Mouse (Mus musculus) adrenal gland, adult (tissue): ENCODE results near the gene Snx5.

Experiments
- DNase-seq, 2 experiments: peaks; one replicate each; pipeline ENCODE4 v3.0.0; 2022 to 2023; ENCODE audit warnings: low spot score in 1 of 2; ENCODE audit not compliant: inconsistent age in 2 of 2

The Snx5 gene

GRCm38 (mm10) chr2:144270507-144271420, at the start of gene Snx5, which contains the start of gene Mgme1:
TSS of gene Snx5 (minus strand) at chr2:144270906.
TSS of gene Mgme1 (plus strand) at chr2:144270663.
- peak; percentile 96 to 99 for DNase-seq

DNA sequence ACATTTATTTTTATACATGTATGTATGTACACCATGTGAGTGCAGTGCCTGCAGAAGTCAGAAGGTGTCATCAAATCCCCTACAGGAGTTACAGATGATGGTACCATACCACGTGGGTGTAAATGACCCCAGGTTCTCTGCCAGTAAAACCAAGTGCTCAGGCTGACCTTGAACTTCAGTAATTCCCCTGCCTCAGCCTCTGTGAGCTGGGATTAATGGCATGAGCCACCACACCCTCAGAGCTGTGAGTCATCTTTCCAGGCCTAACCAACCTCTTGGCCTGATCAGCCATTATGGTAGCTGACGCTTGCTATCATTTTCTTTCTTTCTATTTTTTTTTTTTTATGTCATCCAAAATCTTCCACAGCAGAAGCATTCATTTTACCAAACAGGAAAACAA, 40.7 kb upstream of the Snx5 start:
- DNase-seq = no peak

- no peak for DNase-seq
Observed at GRCm38 (mm10) chr2:144310273-144310672, 39.6 kb upstream of the Snx5 start.

- no peak for DNase-seq
Observed at GRCm38 (mm10) chr2:144308561-144308960, 37.9 kb upstream of the Snx5 start.

GRCm38 (mm10) chr2:144305721-144306294, 35.1 kb upstream of the Snx5 start:
- no peak for DNase-seq

DNA sequence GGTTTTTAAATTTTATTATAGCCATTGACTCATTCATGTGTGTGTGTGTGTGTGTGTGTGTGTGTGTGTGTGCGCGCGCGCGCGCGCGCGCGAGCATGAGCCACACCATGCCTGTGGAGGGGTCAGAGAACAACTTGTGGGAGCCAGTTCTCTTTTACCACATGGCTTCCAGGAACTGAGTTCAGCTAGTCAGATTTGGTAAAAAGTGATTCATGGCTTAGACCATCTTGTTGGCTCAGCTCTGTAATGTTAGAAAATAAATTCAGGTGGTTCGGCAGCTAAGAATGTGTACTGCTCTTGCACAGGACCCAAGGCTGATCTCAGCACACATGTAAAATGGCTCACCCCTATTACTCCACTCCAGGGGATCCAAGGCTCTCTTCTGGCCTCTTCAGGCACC, 30.4 kb upstream of the Snx5 start:
- no peak for DNase-seq

- peak; percentile 17 to 88 for DNase-seq
Observed at GRCm38 (mm10) chr2:144299749-144300669, 29.3 kb upstream of the Snx5 start.

GRCm38 (mm10) chr2:144295145-144295735, 24.5 kb upstream of the Snx5 start:
- DNase-seq = no peak

DNA sequence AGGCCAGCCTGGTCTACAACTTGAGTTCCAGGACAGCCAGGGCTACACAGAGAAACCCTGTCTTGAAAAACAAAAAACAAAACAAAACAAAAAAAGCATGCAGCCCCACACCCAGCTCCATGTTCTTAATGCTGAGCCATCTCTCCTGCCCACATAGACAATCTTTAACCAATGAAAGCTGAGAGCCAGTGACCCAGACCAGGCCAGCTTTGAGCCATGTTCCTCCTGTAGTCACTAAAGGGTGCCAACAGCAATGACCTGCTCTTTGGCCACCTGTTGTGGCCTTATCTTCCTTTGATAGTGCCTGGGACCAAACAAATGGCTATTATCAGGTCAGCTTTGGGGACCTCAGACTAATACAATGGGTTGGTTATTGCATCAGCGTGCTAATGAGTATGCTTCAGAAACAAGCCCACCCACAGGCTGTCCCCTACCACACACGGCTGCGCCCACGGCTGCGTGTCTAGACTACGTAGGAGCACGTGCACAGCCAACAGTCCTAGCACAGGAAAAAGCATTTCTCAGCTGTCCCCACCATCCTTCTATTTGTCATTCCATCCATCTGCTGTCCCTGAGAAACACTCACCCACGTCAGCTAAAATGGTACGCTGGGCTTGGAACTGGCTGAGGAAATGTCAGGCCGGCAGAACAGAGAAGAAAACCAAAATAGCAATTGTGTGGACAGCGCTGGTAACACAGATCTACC, 21.0 kb upstream of the Snx5 start:
- no peak for DNase-seq

GRCm38 (mm10) chr2:144290321-144290720, 19.6 kb upstream of the Snx5 start:
- no peak for DNase-seq

GRCm38 (mm10) chr2:144281417-144281816, 10.7 kb upstream of the Snx5 start:
- DNase-seq = no peak

GRCm38 (mm10) chr2:144280568-144280967, 9.9 kb upstream of the Snx5 start:
- no peak for DNase-seq

DNA sequence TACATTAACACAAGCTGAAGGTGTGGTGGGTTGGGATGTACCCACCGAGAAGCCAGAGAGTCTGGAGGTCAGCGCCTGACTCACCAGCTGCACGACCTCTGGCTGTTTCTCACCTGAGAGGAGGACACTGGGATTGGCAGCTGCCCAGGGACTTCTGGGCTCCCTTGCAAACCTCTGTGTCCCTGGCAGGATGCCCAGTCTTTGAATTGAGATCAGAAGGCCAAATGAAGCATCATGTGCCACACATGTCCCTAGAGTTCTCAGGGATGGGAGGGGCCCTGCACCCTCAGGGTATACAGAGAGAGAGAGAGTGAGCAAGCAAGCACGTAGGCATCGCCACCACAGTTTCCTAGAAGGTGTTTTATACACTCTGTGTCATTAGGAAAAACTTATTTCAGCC, 9.0 kb upstream of the Snx5 start:
- DNase-seq = peak; percentile 97 to 99

DNA sequence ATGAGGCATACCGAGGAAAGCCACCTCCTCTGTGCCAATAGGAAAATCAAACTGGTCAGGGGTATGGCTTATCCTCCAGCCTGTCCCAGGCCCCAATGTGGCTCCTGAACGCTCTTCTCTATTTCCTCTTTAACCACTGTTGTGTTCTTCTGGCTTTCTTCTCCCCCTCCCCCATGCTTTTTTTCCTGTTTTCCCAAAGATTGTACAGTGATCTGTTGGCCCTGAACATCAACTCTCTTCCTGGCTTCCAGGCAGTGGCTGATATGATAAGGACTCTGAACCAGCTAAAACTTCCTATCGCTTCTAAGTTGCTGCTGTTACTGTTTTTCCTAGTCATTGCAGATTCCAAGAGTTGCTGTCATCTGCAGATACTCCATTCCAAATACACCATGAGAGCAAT, 6.2 kb upstream of the Snx5 start:
- no peak for DNase-seq

- peak; percentile 66 to 88 for DNase-seq
Observed at GRCm38 (mm10) chr2:144274741-144275140, 4.0 kb upstream of the Snx5 start.

DNA sequence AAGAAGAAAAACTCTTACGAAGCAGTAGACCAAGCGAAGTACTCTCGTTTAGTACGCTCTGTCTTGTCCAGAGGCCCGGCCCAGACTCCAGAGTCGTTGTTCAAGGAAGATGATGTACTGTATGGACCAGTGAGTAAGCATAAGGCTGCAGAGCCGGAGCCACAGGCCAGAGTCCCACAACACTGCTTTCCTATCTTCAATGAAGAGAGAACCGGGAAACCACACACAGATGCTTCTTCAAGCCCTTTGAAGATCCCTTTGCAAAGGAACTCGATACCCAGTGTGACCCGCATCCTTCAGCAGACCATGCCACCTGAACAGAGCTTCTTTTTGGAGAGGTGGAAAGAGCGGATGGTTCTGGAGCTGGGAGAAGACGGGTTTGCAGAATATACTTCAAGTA, 1.4 kb upstream of the Snx5 start:
- no peak for DNase-seq

GRCm38 (mm10) chr2:144269679-144270475, 829 bp downstream of the Snx5 start:
- DNase-seq = no peak

DNA sequence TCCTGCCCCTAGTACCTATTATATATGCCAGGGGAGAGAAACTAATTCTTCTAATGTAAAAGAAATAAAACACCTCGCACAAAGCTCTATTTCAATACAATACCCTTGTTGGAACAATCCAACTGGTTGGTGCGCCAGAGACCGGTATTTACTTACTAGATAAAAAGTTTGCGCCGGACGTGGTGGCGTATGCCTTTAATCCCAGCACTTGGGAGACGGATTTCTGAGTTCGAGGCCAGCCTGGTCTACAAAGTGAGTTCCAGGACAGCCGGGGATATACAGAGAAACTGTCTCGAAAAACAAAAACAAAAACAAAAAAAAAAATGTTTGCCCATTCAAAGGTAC, 1.4 kb downstream of the Snx5 start:
- peak in 1 of 2 experiments; percentile 64 for DNase-seq

GRCm38 (mm10) chr2:144268446-144269305, 2.0 kb downstream of the Snx5 start:
- DNase-seq = no peak
